Mouse (Mus musculus): Measurements from ENCODE around the gene Ap5m1. TPM values are rescaled to one million over a fixed set of nuclear protein-coding genes. Genes with fewer than 3 reads are reported as not detected.

The Ap5m1 gene
- polyA plus RNA-seq (2015; fragmentation: Nextera tagmentation; extraction: Ambion mirVana), result 15.9 and 18.3 TPM in 2 replicates

DNA sequence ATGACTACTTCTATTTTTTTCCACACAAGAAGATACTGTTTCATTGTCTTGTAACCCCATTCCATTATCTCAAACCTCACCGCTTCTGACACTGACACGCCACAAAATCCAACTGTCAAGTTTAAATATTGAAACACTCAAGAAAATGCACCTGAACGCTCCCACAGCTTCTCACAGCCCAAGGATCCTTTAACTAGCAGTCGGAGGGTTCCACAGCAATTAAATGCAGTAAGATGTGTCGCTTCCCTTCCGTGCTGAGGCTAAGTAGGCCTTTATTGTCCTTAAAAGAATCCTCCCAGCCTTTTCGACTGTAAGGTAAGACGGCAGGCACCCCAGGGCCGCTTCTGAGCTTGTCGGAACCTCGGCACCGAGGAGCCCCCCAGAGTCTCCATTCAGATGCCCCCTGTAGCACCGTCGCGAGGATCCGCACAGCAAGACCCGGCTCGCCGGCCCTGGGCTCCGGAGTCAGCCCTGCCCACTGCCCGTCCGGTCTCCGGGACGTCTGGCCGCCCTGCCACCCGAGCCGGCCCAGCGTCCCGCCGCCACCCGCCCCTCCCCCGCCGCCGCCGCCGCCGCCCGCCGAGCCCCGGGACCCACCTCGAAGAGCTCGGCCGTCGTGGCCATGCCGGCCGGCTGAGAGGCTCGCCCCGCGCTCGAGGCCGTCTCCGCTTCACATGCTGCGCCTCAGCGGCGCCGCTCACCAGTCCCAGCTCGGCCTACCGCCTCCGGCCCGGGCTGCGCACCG lies at the start of gene Ap5m1:
Gene Ap5m1, plus strand, starts transcription at position 569 of the 745 bp plus-strand sequence.
- Histone ChIP-seq H3K27ac (replicated peaks) (peak within 1 kb of the TSS; percentile 99), H3K9me3 (no peaks in the 10 kb centered on the region), H3K36me3 (no peaks in the 10 kb centered on the region), H3K4me3 (peak within 1 kb of the TSS; percentile 93), H3K4me2 (peak within 1 kb of the TSS; percentile 83), H3K4me1 (peaks cover 30% of the 10 kb centered on the region), H3K27me3 (replicated peaks) (no peaks in the 10 kb centered on the region), H3K9ac (peak within 1 kb of the TSS; percentile 98)
- under 1% methylated on average over 40 of the region's 62 CpGs for WGBS
- peak; percentile 67 for ATAC-seq (ENCODE audit: extremely low read depth, insufficient number of reproducible peaks, low FRiP score, low TSS enrichment)

GRCm38 (mm10) chr14:49019765-49020164 lies 46.1 kb upstream of the Ap5m1 start:
- H3K9ac ChIP-seq, result no peak overlapping the region
- 86% methylated on average over 5 of the region's 5 CpGs for WGBS
- H3K4me3 ChIP-seq, result no peak overlapping the region
- ATAC-seq (ENCODE audit: extremely low read depth, insufficient number of reproducible peaks, low FRiP score, low TSS enrichment), result no peak
- H3K4me1 ChIP-seq, result no peaks in the 10 kb centered on the region
- no peaks in the 10 kb centered on the region for H3K9me3 ChIP-seq
- no peaks in the 10 kb centered on the region for H3K27me3 ChIP-seq (replicated peaks)
- H3K27ac ChIP-seq (replicated peaks), result no peak overlapping the region
- H3K36me3 ChIP-seq, result peaks cover 52% of the 10 kb centered on the region
- H3K4me2 ChIP-seq, result no peak overlapping the region

DNA sequence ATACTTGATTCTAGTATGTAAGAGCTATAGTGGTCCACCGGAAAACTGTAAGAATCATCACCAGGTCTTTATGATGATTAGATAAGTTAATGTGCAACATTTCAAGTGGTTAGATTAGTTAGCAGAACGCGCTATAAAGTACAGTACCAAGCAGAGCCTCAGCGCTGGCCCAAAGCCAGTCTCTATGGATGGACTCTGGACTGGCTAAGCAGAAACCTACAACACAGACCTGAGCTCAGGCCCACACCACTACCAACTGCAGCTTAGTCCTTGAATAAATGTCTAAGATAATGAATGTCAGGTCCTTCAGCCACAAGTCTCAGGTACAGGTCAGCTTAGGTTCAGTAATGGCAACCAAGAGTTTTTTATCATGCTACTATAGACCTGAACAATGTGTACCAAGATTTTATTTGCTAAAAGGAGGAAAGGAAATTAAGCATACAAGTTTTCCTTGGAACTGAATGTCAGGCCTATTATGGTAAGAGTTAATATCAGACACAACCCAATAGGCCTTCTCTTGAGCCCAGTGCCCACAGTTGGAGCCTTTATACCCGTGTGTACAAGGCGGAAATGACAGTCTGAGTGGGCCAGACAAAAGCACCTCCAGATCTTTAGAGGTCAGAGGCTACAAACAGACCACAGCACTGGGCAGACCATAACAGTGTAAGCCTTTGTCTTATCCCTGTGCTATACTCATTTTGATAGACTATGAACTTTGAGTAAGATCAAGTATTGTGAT lies 38.7 kb upstream of the Ap5m1 start:
- Histone ChIP-seq H3K27ac (replicated peaks) (no peak overlapping the region), H3K27me3 (replicated peaks) (no peaks in the 10 kb centered on the region), H3K4me2 (no peak overlapping the region), H3K9me3 (0 out of 2 replicates have a peak, but pooled peaks cover 5% of the 10 kb centered on the region), H3K4me3 (no peak overlapping the region), H3K36me3 (peaks cover 40% of the 10 kb centered on the region), H3K9ac (no peak overlapping the region), H3K4me1 (no peaks in the 10 kb centered on the region)
- 87% methylated on average over 6 of the region's 6 CpGs for WGBS
- ATAC-seq (ENCODE audit: extremely low read depth, insufficient number of reproducible peaks, low FRiP score, low TSS enrichment), result no peak

GRCm38 (mm10) chr14:49027779-49028368 lies 38.0 kb upstream of the Ap5m1 start:
- H3K27me3 ChIP-seq (replicated peaks), result no peaks in the 10 kb centered on the region
- no peaks in the 10 kb centered on the region for H3K4me1 ChIP-seq
- H3K4me3 ChIP-seq, result no peak overlapping the region
- H3K9ac ChIP-seq, result no peak overlapping the region
- H3K27ac ChIP-seq (replicated peaks), result no peak overlapping the region
- 0 out of 2 replicates have a peak, but pooled peaks cover 5% of the 10 kb centered on the region for H3K9me3 ChIP-seq
- H3K4me2 ChIP-seq, result no peak overlapping the region
- no peak for ATAC-seq (ENCODE audit: extremely low read depth, insufficient number of reproducible peaks, low FRiP score, low TSS enrichment)
- WGBS, result 79% methylated on average over 3 of the region's 3 CpGs
- peaks cover 41% of the 10 kb centered on the region for H3K36me3 ChIP-seq

GRCm38 (mm10) chr14:49028991-49029390 lies 36.9 kb upstream of the Ap5m1 start:
- Histone ChIP-seq H3K4me2 (no peak overlapping the region), H3K9ac (no peak overlapping the region), H3K36me3 (peaks cover 49% of the 10 kb centered on the region), H3K27me3 (replicated peaks) (no peaks in the 10 kb centered on the region), H3K4me3 (no peak overlapping the region), H3K4me1 (no peaks in the 10 kb centered on the region), H3K9me3 (0 out of 2 replicates have a peak, but pooled peaks cover 5% of the 10 kb centered on the region), H3K27ac (replicated peaks) (no peak overlapping the region)
- ATAC-seq (ENCODE audit: extremely low read depth, insufficient number of reproducible peaks, low FRiP score, low TSS enrichment), result no peak
- WGBS, result 86% methylated on average over 5 of the region's 5 CpGs

DNA sequence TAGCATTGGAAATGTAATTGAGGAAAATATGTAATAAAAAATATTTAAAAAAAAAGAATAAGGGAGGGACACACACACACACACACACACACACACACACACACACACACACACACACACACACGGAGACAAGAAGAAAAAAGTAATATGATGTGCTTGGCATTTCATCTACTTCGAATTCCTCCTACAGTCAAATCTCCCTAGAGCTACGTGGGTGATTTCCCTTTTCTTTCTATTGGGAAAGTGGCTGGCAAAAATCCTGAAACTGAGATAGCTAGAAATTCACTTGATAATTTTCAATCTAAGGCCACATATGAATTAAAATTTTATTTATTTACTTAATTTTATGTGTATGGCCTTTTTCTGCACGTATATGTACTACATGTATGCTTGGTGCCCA lies 20.3 kb upstream of the Ap5m1 start:
- H3K4me1 ChIP-seq, result no peaks in the 10 kb centered on the region
- H3K27ac ChIP-seq (replicated peaks), result no peak overlapping the region
- no peaks in the 10 kb centered on the region for H3K27me3 ChIP-seq (replicated peaks)
- no peaks in the 10 kb centered on the region for H3K9me3 ChIP-seq
- no peak overlapping the region for H3K4me2 ChIP-seq
- no peak overlapping the region for H3K4me3 ChIP-seq
- no peak overlapping the region for H3K9ac ChIP-seq
- 94% methylated on average over 4 of the region's 4 CpGs for WGBS
- ATAC-seq (ENCODE audit: extremely low read depth, insufficient number of reproducible peaks, low FRiP score, low TSS enrichment), result no peak
- H3K36me3 ChIP-seq, result peaks cover 17% of the 10 kb centered on the region

DNA sequence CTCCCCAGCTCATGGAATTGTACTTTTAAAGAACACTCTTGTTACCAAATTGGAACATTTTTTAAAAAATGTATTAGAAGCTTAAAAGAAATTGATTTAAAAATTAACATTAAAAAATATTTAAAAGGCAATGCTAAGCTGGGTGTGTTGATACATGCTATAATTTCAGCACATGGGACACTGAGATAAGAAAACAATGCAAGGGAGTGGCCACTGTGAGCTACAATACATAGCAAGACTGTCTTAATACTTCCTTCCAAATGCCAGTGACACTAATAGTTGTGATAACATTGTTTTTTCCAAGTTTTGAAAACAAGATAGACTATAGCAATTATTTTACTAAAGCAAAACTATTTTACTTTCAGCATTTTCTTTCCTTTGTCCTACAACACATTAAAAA lies 16.4 kb upstream of the Ap5m1 start:
- Histone ChIP-seq H3K4me3 (no peak overlapping the region), H3K9ac (no peak overlapping the region), H3K27ac (replicated peaks) (no peak overlapping the region), H3K36me3 (peaks cover 20% of the 10 kb centered on the region), H3K27me3 (replicated peaks) (no peaks in the 10 kb centered on the region), H3K4me1 (no peaks in the 10 kb centered on the region), H3K9me3 (no peaks in the 10 kb centered on the region), H3K4me2 (no peak overlapping the region)
- ATAC-seq (ENCODE audit: extremely low read depth, insufficient number of reproducible peaks, low FRiP score, low TSS enrichment), result no peak

DNA sequence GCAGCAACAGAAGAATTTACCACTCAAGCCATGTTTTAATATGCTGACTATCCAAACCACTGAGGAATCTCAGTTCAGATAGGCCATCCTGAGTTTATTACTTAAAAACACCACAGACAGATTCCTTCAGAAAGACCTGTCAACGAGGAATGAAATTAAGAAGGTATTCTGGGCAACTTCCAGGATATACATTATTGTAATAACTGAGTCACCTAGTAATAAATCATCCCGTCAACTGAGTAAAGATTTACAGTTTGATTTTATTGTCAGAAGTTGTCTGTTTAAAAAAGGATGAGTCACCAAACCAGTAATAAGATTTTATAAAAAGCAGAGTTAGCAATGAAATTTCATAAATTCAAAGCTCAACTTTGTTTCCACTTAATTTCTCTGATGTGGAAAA lies 2.1 kb upstream of the Ap5m1 start:
- Histone ChIP-seq H3K27ac (replicated peaks) (no peak overlapping the region), H3K9ac (no peak overlapping the region), H3K9me3 (no peaks in the 10 kb centered on the region), H3K4me3 (no peak overlapping the region), H3K4me1 (peaks cover 30% of the 10 kb centered on the region), H3K27me3 (replicated peaks) (no peaks in the 10 kb centered on the region), H3K36me3 (no peaks in the 10 kb centered on the region), H3K4me2 (no peak overlapping the region)
- WGBS, result 69% methylated on average over 2 of the region's 2 CpGs
- no peak for ATAC-seq (ENCODE audit: extremely low read depth, insufficient number of reproducible peaks, low FRiP score, low TSS enrichment)

DNA sequence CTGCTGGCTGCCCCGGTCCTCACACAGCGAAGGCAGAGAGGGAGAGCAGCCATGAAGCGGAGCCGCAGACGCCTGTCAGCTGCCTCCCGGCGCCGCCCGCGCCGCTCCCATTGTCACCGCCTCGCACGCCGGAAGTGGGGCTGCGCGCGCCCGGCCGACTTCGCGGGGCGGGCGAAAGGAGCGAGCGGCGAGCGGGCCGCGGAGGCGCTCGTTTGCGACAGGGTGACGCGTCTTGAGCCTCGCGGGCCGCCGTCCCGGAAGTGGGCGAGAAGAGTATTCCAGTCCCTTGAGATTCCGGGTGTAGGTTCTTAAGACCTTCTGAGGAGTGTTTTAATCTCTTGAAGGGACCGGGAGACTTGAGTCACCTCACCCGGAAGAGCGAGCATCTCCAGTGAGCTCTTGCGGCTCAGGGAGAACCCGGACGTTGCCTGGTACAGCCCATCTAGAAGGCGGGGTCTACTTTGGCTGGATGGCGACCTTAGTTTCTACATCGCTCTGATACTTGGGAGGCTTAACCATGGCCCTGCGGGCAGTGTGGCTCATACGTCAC lies 452 bp downstream of the Ap5m1 start, which contains the start of gene Exoc5:
Gene Exoc5, minus strand, starts transcription at position 380 of the 550 bp plus-strand sequence.
- Histone ChIP-seq H3K4me3 (peak within 1 kb of the TSS; percentile 93), H3K9me3 (no peaks in the 10 kb centered on the region), H3K27ac (replicated peaks) (peak within 1 kb of the TSS; percentile 99), H3K4me1 (peaks cover 30% of the 10 kb centered on the region), H3K4me2 (peak within 1 kb of the TSS; percentile 83), H3K9ac (peak within 1 kb of the TSS; percentile 98), H3K27me3 (replicated peaks) (no peaks in the 10 kb centered on the region), H3K36me3 (no peaks in the 10 kb centered on the region)
- 0% methylated on average over 53 of the region's 53 CpGs for WGBS
- ATAC-seq (ENCODE audit: extremely low read depth, insufficient number of reproducible peaks, low FRiP score, low TSS enrichment), result peak; percentile 93

- no peak for ATAC-seq (ENCODE audit: extremely low read depth, insufficient number of reproducible peaks, low FRiP score, low TSS enrichment)
- Histone ChIP-seq H3K27me3 (replicated peaks) (no peaks in the 10 kb centered on the region), H3K4me2 (no peak overlapping the region), H3K4me3 (no peak overlapping the region), H3K9me3 (no peaks in the 10 kb centered on the region), H3K4me1 (peaks cover 3% of the 10 kb centered on the region), H3K36me3 (peaks cover 24% of the 10 kb centered on the region), H3K27ac (replicated peaks) (no peak overlapping the region), H3K9ac (no peak overlapping the region)
- WGBS, result 91% methylated on average over 2 of the region's 2 CpGs
Measured at GRCm38 (mm10) chr14:49072837-49073236, 6.9 kb downstream of the Ap5m1 start.

DNA sequence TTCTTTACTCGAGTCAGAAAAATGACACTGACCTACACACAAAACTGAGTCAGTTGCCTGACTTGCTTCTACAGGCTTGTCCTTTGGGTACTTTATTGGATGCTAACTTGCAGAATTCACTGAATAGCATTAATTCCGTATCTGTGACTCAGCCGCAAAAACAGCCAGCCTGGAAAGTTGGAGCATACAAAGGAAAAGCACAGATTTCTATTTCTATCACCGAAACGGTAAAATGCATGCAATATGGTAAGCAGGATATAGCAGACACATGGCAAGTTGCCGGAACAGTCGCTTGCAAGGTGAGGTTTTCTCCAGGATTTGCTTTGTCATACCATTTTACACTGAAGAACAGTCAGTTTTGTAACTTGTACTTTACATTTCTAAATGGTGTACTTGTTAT lies 8.0 kb downstream of the Ap5m1 start:
- 92% methylated on average over 7 of the region's 7 CpGs for WGBS
- Histone ChIP-seq H3K9me3 (no peaks in the 10 kb centered on the region), H3K9ac (no peak overlapping the region), H3K4me3 (no peak overlapping the region), H3K4me2 (no peak overlapping the region), H3K4me1 (no peaks in the 10 kb centered on the region), H3K27ac (replicated peaks) (no peak overlapping the region), H3K27me3 (replicated peaks) (no peaks in the 10 kb centered on the region), H3K36me3 (peaks cover 29% of the 10 kb centered on the region)
- no peak for ATAC-seq (ENCODE audit: extremely low read depth, insufficient number of reproducible peaks, low FRiP score, low TSS enrichment)
